Mouse (Mus musculus): ENCODE data around the gene Smim9.

The Smim9 gene

DNA sequence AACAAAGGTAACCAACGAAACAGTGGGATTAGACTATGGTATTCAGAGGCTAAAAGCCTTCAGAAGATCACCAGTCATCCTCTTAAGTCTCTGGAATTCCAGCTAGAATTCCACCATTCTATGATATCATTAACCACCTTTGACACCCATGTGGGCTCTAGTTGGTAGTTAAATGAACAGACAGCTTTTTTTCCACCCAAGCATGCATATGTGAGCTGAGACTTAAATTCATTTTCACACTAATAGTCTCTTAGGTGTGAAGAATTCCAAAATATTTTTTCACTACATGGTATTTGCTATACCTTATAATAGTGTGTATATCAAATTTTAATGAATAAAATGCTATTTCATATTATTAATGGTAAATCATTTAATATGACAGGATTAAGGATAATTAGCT is at the start of gene Smim9:
TSS of gene Smim9 (minus strand) at position 101 of the 400 bp plus-strand sequence.
- DNase-seq = no peak

DNA sequence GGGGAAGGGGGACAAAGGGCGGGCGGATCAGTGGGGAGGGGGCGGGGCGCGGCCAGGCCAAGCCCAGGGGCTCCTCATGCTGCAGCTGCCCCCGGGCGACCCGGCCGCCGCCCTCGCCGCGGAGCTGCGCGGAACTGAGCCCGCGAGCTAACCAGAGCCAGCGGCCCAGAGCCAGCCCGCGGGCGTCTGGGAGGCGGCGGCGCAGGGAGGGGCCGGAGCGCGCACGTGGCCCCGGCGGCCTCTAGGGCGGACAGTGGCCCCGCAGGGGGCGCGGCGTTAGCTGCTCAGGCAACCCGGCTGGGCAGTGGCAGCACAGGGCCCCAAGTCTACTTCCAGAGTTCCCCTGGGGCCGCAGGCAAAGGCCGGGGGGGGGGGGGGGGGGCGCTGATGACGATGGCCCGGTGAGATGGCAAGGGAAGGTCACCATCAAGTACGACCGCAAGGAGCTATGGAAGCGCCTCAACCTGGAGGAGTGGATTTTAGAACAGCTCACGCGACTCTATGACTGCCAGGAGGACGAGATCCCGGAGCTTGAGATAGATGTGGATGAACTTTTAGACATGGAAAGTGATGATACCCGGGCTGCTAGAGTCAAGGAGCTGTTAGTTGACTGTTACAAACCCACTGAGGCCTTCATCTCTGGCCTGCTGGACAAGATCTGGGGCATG is 7.9 kb downstream of the Smim9 start:
- peak; percentile 3 for DNase-seq

DNA sequence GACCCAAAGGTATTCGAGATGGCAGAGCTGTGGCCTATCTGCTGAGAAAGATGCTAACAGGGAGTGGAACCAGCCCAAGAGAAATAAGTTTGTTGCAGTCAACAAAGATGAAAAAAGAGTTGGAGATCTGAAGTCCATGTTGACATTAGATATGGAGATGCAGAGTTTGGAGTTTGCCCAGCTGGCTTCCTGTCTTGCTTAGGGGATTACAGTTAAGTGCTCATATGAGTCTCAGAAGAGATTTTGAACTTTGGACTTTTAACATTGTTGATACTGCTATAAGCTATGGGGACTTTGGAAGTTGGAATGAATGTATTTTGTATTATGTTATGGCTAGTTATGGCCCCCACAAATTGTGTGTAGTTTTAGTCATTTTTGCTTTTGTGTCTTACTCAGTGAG is 11.3 kb downstream of the Smim9 start:
- no peak for DNase-seq

DNA sequence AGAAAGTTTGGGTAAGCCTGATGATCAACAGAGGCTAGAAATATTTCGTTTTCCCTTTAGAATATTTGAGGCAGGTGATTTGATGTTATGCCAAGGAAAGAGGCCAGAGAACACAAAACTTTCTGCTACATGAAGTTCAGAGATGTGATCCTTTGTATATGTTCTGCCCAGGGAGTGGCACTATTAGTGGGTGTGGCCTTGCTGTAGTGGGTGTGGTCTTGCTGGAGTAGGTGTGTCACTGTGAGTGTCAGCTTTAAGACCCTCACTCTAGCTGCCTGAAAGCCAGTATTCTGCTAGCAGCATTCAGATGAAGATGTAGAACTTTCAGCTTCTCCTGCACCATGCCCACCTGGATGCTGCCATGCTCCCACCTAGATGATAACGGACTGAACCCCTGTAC is 13.3 kb downstream of the Smim9 start:
- DNase-seq = no peak

DNA sequence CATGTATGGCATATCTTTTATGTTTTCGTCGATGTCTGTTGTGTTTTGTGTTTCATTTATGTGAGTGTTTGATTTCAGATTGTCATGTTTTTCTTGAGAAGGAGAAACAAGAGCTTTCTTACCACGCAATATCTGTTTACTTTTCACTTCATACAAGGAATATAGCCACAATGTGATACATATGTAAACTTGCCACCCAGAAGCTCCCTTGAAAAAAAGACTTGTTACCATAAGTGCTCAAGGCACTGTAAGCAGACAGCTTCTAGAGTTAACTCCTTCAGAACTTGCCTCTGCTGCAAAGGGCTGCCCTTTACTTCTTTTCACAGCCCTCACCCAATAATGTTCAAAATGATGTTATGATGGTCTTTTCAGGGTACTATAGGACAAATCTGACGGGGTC is 15.2 kb downstream of the Smim9 start:
- no peak for DNase-seq

DNA sequence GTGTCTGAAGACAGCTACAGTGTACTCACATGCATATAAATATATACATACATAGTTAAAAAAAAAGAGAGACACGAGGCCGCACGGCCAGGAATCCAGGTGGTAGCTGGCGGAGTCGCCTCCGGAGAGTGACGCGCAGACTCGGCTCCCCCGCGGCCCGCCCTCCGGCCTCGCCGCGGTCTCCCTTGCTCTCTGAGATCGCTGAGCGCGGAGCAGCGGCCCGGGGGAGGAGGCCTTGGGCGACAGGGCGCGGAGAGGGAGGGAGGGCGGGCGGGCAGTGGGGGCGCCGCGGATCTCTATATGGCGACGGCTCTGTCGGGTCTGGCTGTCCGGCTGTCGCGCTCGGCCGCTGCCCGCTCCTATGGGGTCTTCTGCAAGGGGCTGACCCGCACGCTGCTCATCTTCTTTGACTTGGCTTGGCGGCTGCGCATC is 20.4 kb downstream of the Smim9 start:
- peak; percentile 21 for DNase-seq

DNA sequence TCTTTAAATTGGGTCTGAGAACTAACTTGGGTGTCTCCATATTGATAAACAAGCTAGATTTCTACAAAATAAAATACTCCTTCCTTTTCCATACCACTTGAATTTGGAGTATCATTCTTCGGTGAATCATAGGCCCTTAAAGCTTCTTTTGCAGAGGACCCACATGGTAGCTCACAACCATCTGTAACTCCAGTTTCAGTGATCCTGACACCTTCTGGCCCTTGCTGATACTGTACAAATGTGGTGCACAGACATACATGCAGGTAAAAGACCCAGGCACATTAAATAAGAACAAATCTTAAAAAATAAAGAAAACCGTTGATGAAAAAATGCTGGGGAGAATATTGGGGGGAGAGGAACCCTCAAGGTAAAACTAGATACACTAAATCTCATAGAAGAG is 25.4 kb downstream of the Smim9 start:
- no peak for DNase-seq

DNA sequence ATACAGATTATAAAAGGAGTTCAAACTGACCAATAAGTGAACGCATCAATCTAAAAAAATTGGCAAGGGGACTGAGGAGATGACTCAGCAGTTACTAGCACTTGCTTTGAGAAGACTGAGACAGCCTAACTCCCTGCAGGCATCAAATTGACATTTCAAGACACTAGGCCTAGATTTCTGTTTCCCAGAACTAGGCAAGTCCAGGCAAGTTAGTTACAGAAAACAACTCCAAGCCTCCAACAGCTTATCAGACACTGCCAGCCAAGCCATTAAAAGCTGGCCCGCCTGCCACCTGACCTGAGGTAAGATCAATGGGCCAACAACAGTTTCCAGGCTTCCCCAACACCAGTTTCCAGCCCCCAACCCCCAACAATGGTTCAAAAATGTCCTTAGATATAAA is 25.8 kb downstream of the Smim9 start:
- DNase-seq = no peak

DNA sequence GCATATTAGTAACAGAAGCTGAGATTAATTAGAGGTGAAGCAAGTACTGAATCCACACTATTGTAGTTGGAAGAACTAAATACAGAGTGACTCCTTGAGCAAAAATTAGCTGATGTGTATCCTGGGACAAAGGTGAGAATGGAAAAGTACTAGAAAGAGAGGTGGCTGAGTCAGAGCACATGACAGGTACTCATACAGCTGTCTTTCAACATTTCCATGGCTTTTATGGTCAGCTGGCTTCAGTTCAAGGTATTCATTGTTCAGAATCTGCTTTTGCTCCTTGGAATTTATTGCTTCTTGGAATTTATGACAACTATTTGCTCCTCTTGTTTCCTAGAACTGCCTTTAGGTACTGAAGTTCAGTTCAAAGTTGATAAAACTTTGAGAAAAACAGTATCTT is 26.6 kb downstream of the Smim9 start:
- no peak for DNase-seq

DNA sequence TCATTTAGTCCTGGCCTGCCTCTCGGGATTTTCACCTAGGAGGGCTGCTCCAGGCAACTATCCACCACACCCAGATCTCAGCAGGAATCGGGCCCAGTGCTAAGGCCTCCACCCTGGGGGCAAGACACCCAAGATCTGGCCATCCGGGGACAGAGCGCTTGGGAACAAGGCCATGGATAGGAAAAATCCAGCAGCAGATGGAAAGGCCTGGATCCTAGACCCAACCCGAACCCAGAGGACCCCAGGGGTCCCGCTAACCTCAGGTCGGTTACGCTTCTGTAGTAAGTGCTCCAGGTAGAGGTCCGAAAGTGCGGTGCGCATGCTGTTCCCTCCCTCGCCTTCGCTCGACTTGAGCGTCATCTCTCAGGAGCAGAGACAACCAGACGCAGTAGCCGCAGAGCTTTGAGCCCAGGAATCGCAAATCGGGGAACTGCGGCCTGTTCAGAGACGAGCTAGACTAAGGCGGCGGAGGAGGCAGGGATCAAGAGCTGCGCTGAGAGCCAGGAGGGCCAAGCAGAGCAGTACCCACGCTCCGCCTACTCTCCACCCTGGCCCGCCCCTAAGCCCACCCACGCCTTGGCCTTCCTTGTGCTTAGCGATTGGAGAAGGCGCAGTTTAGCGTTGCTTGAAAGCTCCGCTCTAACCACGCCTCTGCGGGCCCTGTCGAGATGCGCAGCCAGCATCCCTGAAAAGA is 33.0 kb downstream of the Smim9 start, which contains the start of gene Mpp1:
TSS of gene Mpp1 (minus strand) at position 550 of the 694 bp plus-strand sequence.
- DNase-seq = peak; percentile 62

DNA sequence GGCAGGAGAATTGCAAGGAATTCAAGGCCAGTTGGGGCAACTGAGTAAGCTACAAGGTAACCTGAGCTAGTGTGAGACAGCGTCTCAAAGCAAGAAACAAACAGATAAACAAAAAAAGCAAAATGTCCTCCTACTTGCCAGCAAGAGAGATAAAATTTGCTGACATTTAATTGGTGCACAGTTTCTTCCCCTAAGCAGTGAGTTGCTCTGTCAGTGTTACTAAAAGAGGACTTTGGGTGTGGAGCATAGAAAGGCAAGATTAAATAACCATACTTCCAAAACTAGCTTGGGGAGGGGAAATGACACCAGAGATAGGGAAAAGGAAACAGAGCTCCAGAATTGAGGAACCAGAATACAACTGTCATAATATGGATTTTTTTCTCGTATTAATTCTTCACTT is 34.1 kb downstream of the Smim9 start:
- DNase-seq = no peak

DNA sequence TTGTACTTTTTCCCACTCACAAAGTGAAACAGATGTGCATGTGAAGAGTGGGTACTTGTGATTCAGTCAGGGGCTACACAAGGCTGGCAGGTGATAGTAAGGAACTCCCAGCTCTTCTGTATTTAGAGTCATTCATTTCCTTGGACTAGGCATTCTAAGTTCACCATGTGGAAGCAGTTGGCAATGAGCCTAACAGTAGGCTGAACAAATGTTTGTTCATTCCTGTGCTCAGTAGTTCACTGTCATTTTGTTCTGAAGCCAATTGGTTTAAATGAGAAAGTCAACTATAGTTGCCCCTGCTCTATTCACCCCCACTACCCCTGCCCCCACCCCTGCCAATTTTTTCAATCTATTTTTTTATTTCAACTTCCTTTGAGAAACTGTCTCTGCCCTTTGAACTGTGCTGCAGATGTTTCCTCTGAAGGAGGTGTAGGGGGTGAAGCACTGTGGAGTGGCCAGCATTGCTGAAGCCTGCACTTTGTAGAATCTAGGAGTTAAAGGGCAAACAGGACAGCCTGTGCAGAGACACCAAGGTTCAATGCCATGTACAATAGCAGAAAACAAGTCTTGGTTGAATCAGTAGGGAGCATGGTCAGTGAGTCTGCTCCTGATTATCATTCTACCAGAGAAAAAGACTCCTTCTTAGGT is 35.1 kb downstream of the Smim9 start:
- no peak for DNase-seq

DNA sequence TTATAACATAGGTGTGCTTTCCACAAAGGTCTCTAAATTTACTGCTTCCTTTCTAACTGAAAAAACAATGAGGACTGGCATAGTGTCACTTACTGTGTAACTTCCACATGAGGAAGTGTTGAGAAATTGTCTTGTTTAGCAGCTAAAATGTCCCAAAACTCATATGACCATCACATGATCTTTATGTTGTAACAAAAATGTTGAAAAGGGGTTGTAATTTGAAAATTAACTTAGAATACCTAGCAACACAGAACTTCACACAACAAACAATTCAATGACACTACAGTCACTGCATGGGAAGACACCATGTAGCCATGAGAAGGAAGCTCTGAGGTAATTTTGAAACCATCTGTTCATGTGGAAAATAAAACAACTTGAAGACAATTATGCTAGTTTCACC is 36.7 kb downstream of the Smim9 start:
- DNase-seq = no peak

DNA sequence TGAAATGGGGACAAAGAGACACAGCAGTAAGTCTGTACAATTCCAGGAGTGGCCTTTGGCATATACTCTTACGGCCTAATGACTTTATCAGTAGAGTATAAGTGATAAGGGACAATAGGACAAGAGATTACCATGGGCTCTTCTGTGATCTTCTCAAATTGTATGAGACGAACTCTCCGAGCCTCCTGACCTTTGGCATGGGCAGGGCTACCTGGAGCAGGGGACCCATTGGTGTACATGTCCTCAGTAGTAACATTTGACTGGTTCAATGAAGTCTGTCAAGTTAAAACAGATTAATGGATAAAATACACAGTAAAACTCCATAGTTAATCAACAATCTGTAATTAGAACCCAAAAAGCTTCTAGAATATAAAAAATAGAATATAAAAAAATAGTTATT is 38.0 kb downstream of the Smim9 start:
- no peak for DNase-seq

DNA sequence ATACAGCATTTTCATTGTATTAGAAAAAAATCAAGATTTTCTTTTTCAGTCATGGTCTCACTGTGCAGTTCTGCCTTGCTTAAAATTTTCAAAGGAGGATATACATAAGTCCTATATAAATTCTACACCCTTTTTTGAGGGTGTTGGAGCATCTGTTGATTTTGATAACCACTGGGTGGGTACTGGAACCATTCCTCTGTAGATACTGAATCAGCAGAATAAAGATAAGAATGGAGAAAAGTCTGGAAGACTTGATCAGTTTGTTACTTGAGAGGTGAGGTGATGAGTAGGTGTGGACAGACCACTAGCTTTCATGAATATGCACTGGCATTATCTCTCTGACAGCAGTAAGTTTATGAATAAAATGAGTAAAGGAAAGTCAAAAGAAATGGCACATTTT is 48.0 kb downstream of the Smim9 start:
- DNase-seq = no peak

DNA sequence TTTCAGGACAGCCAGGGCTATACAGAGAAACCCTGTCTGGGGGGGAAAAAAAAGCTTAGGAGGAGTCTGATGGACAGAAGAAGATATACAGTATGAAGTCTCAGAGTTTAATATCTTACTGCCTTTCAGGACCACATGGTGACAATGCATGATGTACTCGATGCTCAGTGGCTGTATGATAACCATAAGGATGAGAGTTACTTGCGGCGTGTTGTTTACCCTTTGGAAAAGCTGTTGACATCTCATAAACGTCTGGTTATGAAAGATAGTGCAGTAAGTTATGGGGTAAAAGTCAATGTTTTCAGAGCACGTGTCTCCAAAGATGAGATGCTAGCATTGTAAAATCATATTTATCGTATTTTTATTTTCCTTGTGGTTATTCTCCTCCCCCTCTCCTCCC is 61.3 kb downstream of the Smim9 start:
- DNase-seq = no peak

DNA sequence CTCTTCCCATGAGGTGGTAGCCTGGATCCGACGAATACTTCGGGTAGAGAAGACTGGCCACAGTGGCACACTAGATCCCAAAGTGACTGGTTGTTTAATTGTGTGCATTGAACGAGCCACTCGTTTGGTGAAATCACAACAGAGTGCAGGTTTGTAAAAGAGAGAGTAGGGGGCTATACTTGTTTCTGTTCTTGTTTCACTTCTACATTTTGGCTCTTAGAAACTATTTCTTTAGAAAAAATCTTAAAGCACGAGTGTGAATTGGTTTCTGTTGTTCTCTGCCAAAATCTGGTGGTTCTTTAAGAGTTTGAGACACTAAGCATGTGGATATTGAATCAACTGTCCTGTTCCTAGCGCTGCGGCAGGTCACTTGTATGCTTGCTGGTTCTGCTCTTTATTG is 64.8 kb downstream of the Smim9 start:
- DNase-seq = no peak

DNA sequence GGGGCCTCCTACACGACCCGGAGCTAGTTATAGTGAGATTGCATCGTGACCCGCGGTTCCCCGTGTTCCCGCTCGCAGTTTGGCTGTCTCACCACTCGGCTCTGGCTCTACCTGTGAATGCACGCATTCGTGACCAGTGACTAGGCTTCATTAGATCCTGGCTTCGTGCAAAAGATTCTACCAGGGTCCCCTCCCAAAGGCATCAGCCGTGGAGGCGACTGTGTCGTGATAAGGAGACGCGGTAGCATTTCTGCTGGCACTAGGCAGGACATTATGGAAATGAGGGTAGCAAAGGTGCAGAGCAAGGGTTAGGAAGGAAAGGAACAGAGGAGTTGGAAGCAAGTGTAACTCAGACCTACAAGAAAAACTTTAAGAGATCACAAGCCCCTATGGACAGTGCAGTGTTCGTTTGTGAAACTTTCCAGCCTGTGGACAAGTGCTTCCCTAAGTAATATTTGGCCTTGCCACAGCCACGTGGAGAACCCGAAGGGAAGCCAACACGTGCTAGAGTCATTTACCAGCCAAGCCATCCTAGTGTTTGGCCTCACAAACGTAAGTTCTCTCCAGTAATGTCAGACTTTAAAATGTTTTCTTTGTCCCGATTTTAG is 67.3 kb downstream of the Smim9 start:
- DNase-seq = peak; percentile 2
